Mouse (Mus musculus) ES-E14 (cell line): ENCODE results near the gene Tmem117. TPM values are rescaled to one million over a fixed set of nuclear protein-coding genes. Genes with fewer than 3 reads are reported as not detected.

Experiments used
- DNase-seq: peaks from one replicate; pipeline ENCODE4 v3.0.0-alpha.2; 2013; ENCODE audit warnings: low read depth, low spot score
- H3K27ac ChIP-seq: 2 replicates; pipeline ENCODE4 v1.5.1; 2012; ENCODE audit warnings: low read depth, mild to moderate bottlenecking, low read length, moderate library complexity, mixed read lengths; ENCODE audit not compliant: poor library complexity, insufficient read depth, severe bottlenecking
- H3K36me3 ChIP-seq: 2 replicates; pipeline ENCODE4 v1.6.1; 2012; ENCODE audit warnings: mild to moderate bottlenecking, low read length, moderate library complexity, mixed read lengths; ENCODE audit not compliant: control insufficient read depth, poor library complexity, insufficient read depth, severe bottlenecking
- H3K4me1 ChIP-seq, 2 experiments: fragments of 150-350 bp in 1 of 2; sonication (generic) in 1 of 2; 2 replicates each; pipeline ENCODE4 v1.6.1; 2012; ENCODE audit warnings: low read length in 2 of 2, mild to moderate bottlenecking in 1 of 2, mixed read lengths in 1 of 2; ENCODE audit not compliant: control insufficient read depth in 2 of 2, insufficient read depth in 2 of 2, poor library complexity in 1 of 2
- H3K4me3 ChIP-seq, 2 experiments: fragments of 150-350 bp in 1 of 2; sonication (generic) in 1 of 2; 2 replicates each; pipeline ENCODE4 v1.5.1; 2012; ENCODE audit warnings: low read length in 2 of 2, low read depth in 1 of 2, mild to moderate bottlenecking in 1 of 2, mixed read lengths in 1 of 2; ENCODE audit not compliant: insufficient read depth in 1 of 2, poor library complexity in 1 of 2, severe bottlenecking in 1 of 2
- H3K9ac ChIP-seq: 2 replicates; pipeline ENCODE4 v1.6.1; 2012; ENCODE audit warnings: low read depth, mild to moderate bottlenecking, low read length, mixed read lengths; ENCODE audit not compliant: poor library complexity, insufficient read depth, severe bottlenecking
- H3K9me3 ChIP-seq: fragments of 150-350 bp; sonication (generic); 2 replicates; pipeline ENCODE4 v1.6.1; 2012; ENCODE audit warnings: low read depth, mild to moderate bottlenecking, low read length; ENCODE audit not compliant: control insufficient read depth, insufficient read depth
- CHD2 ChIP-seq: IDR thresholded peaks from 2 replicates; pipeline ENCODE4 v1.6.1; 2014; ENCODE audit warnings: mild to moderate bottlenecking, low read depth, low read length, inconsistent platforms
- HCFC1 ChIP-seq: IDR thresholded peaks from 2 replicates; pipeline ENCODE4 v1.6.1; 2012; ENCODE audit warnings: low read length, inconsistent platforms, borderline replicate concordance; ENCODE audit not compliant: insufficient read depth
- MAFK ChIP-seq: IDR thresholded peaks from 2 replicates; pipeline ENCODE4 v1.6.1; 2014; ENCODE audit warnings: mild to moderate bottlenecking, low read depth, low read length, inconsistent platforms; ENCODE audit not compliant: insufficient read depth
- ZC3H11A ChIP-seq: IDR thresholded peaks from 2 replicates; pipeline ENCODE4 v1.6.1; 2012; ENCODE audit warnings: low read depth, mild to moderate bottlenecking, inconsistent platforms, low read length, borderline replicate concordance
- ZNF384 ChIP-seq: IDR thresholded peaks from 2 replicates; pipeline ENCODE4 v1.6.1; 2012; ENCODE audit warnings: low read depth, low read length, inconsistent platforms
- in situ Hi-C, 2 experiments: fragments of 600-800 bp; cut with MboI; formaldehyde crosslinking; loops; one replicate each; pipeline ENCODE4 v1.15.1; 2025; ENCODE audit warnings: low sequenced_read_pairs in 2 of 2, inconsistent platforms in 1 of 2; ENCODE audit not compliant: unreplicated experiment in 2 of 2
- total RNA-seq: library from RNA; depleted of rRNA; stranded (reverse); fragments of 300-350 nt; gene quantifications from 2 replicates; pipeline ENCODE4 v1.2.3, GENCODE M21; 2012

The Tmem117 gene
- total RNA-seq, 1 experiment = 0.71 TPM

DNA sequence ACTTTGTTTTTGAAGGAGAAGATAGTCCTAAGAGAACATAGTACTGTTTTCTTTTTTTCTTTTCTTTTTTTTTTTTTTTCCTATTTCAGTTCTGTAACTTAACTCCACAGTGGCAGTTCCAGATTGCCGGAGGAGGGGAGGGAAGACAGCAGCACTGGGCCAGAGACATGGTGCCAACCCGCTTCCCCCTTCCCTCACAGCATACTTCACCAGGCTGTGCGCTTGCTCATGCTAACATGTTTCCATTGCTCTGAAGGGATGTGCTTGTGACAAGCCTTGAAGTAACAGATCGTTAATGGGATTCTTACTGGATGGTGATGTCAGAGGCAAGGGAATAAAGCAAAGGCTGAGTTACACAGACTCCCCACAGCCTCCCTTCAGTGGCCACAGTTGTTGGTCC, 256.0 kb downstream of the Tmem117 start:
- no peak for DNase-seq
- in situ Hi-C loops = no loop called here

DNA sequence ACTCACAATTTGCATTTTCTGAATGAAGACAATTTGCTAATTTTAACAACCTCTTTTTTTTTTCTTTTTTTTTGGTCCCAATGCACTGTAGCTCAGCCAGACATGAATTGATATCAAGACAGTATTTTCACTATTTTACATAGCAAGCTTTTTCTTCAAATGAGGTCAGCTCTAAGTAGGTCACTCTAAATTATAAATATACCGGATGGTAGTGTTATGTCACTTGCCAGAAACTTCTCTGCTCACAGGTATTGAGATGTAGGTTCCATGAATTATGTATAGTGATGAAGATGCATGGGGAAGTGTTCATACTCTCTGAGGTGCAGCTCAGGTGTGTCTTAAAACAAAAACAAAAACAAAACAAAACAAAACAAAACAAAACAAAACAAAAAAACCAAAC, 264.2 kb downstream of the Tmem117 start:
- no peaks in the 10 kb centered on the region for H3K9me3 ChIP-seq
- no peak for DNase-seq

More for the DNA sequence above, 256.0 kb downstream of the Tmem117 start:
- H3K9ac ChIP-seq = no peak overlapping the region
- no peak for TF ChIP-seq CHD2
- TF ChIP-seq ZC3H11A = no peak
- no peak for TF ChIP-seq ZNF384
- TF ChIP-seq HCFC1 = no peak
- TF ChIP-seq MAFK = no peak
- no peak overlapping the region for H3K4me3 ChIP-seq
- H3K9me3 ChIP-seq = no peaks in the 10 kb centered on the region
- no peaks in the 10 kb centered on the region for H3K4me1 ChIP-seq
- H3K27ac ChIP-seq = no peak overlapping the region
- H3K36me3 ChIP-seq = no peaks in the 10 kb centered on the region

DNA sequence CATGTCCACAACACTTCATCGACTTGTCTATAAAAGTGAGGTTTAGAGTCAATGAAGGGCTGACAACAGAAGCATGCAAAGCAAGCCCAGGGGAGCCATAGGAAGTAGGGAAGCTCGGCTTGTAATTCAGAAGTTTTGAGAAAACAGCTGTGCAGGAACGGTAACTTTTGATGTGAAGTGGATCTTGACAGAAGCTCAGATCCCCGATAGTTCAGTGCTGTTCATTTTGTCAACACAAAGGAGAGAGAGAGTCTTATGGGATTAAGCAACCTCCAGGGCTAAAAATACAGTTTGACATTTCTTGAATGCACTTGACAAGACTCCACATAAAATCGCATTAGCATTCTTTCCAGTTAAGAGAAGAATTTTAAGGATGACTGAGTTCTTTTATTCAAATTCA, 265.1 kb downstream of the Tmem117 start:
- H3K9me3 ChIP-seq = no peaks in the 10 kb centered on the region
- no peak overlapping the region for H3K27ac ChIP-seq
- DNase-seq = no peak
- no peaks in the 10 kb centered on the region for H3K4me1 ChIP-seq
- no peak overlapping the region for H3K4me3 ChIP-seq
- no peak overlapping the region for H3K9ac ChIP-seq
- H3K36me3 ChIP-seq = no peaks in the 10 kb centered on the region
- in situ Hi-C loops = no loop called here
- TF ChIP-seq HCFC1 (no peak), ZNF384 (no peak), ZC3H11A (no peak), MAFK (no peak), CHD2 (no peak)

More for the DNA sequence above, 264.2 kb downstream of the Tmem117 start:
- no peaks in the 10 kb centered on the region for H3K36me3 ChIP-seq
- TF ChIP-seq HCFC1 (no peak), ZNF384 (no peak), CHD2 (no peak), ZC3H11A (no peak), MAFK (no peak)
- in situ Hi-C loops = no loop called here
- H3K9ac ChIP-seq = no peak overlapping the region
- H3K4me3 ChIP-seq = no peak overlapping the region
- H3K4me1 ChIP-seq = no peaks in the 10 kb centered on the region
- no peak overlapping the region for H3K27ac ChIP-seq

DNA sequence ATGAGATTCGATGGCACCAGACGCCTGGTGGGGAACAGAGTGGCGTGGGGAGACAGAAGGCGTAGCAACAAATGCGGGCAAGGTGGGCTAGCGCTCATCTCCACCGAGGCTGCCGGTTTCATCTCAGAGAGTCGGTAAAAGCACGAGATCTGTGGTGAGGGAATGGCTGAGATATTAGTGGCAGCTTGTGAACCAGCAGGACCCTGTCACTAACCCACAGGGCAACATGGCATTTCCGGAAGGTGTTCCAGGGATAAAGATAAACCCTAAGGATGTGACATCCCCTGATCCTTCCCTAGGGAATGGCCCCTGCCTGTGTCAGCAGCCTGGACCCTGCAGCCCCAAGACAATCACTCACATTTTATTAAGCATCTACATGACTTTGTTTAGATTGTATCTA, 266.6 kb downstream of the Tmem117 start:
- in situ Hi-C loops = no loop called here
- TF ChIP-seq ZNF384 = no peak
- no peak for TF ChIP-seq MAFK
- TF ChIP-seq ZC3H11A = no peak
- TF ChIP-seq CHD2 = no peak
- no peak for TF ChIP-seq HCFC1
- Histone ChIP-seq H3K9me3 (no peaks in the 10 kb centered on the region), H3K27ac (no peak overlapping the region), H3K9ac (no peak overlapping the region), H3K4me3 (no peak overlapping the region), H3K4me1 (no peaks in the 10 kb centered on the region), H3K36me3 (no peaks in the 10 kb centered on the region)
- DNase-seq = no peak

DNA sequence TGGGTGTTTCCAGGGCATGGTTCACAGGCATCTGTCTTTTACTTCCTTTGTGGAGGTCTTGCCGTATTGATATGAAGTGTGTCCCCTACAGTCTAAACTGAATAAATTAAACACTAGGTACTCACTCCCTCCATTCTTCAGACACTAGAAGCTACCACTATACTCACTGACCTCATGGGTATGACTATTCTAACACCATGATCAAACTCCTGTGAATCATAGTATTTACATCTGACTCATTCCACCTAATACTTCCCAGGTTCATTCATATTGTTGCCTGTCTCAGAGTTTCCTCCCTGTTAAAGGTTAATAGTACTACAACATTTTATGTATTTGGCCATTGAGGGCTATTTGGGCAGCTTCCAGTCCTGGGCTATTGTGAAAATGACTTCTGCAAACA, 274.2 kb downstream of the Tmem117 start:
- TF ChIP-seq ZC3H11A = no peak
- no peak for TF ChIP-seq MAFK
- TF ChIP-seq ZNF384 = no peak
- TF ChIP-seq HCFC1 = no peak
- TF ChIP-seq CHD2 = no peak
- no peak overlapping the region for H3K27ac ChIP-seq
- no peaks in the 10 kb centered on the region for H3K4me1 ChIP-seq
- in situ Hi-C loops = no loop called here
- no peak overlapping the region for H3K9ac ChIP-seq
- H3K36me3 ChIP-seq = no peaks in the 10 kb centered on the region
- H3K9me3 ChIP-seq = no peaks in the 10 kb centered on the region
- DNase-seq = no peak
- no peak overlapping the region for H3K4me3 ChIP-seq
